17 mouse cellular contexts compared by ENCODE assay signal in genomic region chr1:188420543-188420942, GRCm38 (mm10).
"Had no signal": no experiment of that assay in that cellular context is flagged by ENCODE, and none has a peak within 500 bp of the region (broad histone marks: within the 10 kb centered on the region; RNA-seq: fewer than 3 reads in every experiment).

No protein-coding gene starts in this region.

- H3K4me2 ChIP-seq: lung, embryonic 15.5 days; midbrain, embryonic 11.5 days; midbrain, embryonic 13.5 days; midbrain, embryonic 15.5 days; neural tube, embryonic 12.5 days; stomach, embryonic 15.5 days had no signal

- H3K27me3 ChIP-seq: lung, embryonic 15.5 days; megakaryocyte, embryonic 14.5 days; midbrain, embryonic 13.5 days; midbrain, embryonic 15.5 days; neural tube, embryonic 12.5 days; stomach, embryonic 15.5 days had no signal

- ATAC-seq: lung, postnatal 0 days; midbrain, embryonic 13.5 days; midbrain, embryonic 15.5 days had no signal

- H3K36me3 ChIP-seq: lung, embryonic 15.5 days; midbrain, embryonic 13.5 days; midbrain, embryonic 15.5 days; neural tube, embryonic 12.5 days; stomach, embryonic 15.5 days had no signal

- H3K9ac ChIP-seq: lung, embryonic 15.5 days; midbrain, embryonic 13.5 days; midbrain, embryonic 15.5 days; neural tube, embryonic 12.5 days; stomach, embryonic 15.5 days had no signal

- H3K4me3 ChIP-seq: lung, embryonic 15.5 days; megakaryocyte, embryonic 14.5 days; midbrain, embryonic 13.5 days; midbrain, embryonic 15.5 days; neural tube, embryonic 12.5 days; stomach, embryonic 15.5 days had no signal

- DNase-seq: lung, adult 2 months; lung, postnatal 14 days; lung, postnatal 36 days; right cerebral cortex, postnatal 14 days; thymus, adult 18-20 months; thymus, postnatal 14 days; thymus, postnatal 36 days had no signal

- H3K27ac ChIP-seq: lung, embryonic 15.5 days; macrophage; midbrain, embryonic 13.5 days; midbrain, embryonic 15.5 days; neural tube, embryonic 12.5 days; stomach, embryonic 15.5 days; stomach, postnatal 0 days had no signal

- H3K4me1 ChIP-seq: lung, embryonic 15.5 days; midbrain, embryonic 13.5 days; midbrain, embryonic 15.5 days; neural tube, embryonic 12.5 days; stomach, embryonic 15.5 days had no signal

- H3K9me3 ChIP-seq: lung, embryonic 15.5 days; megakaryocyte, embryonic 14.5 days; midbrain, embryonic 13.5 days; midbrain, embryonic 15.5 days; neural tube, embryonic 12.5 days; stomach, embryonic 15.5 days had no signal
